Comparison of ENCODE assay signal across 39 mouse cellular contexts in genomic region chr8:121162413-121162812, GRCm38 (mm10). TPM values are rescaled to one million over a fixed set of nuclear protein-coding genes. Genes with fewer than 3 reads are reported as not detected.
"Had no signal": no experiment of that assay in that cellular context is flagged by ENCODE, and none has a peak within 500 bp of the region (broad histone marks: within the 10 kb centered on the region; RNA-seq: fewer than 3 reads in every experiment).

No protein-coding gene starts in this region.

- H3K4me2 ChIP-seq: heart, embryonic 11.5 days; heart, embryonic 12.5 days; heart, embryonic 13.5 days; heart, embryonic 15.5 days; hindbrain, embryonic 12.5 days; hindbrain, embryonic 13.5 days; hindbrain, embryonic 14.5 days; hindbrain, embryonic 15.5 days; intestine, embryonic 15.5 days; kidney, embryonic 15.5 days had no signal

- H3K9ac ChIP-seq: heart, embryonic 13.5 days; heart, embryonic 15.5 days; hindbrain, embryonic 12.5 days; hindbrain, embryonic 13.5 days; hindbrain, embryonic 14.5 days; hindbrain, embryonic 15.5 days; intestine, embryonic 15.5 days; kidney, embryonic 15.5 days had no signal

- H3K9me3 ChIP-seq: heart, embryonic 10.5 days; heart, embryonic 12.5 days; heart, embryonic 13.5 days; heart, embryonic 15.5 days; hindbrain, embryonic 10.5 days; hindbrain, embryonic 12.5 days; hindbrain, embryonic 13.5 days; hindbrain, embryonic 15.5 days; intestine, embryonic 15.5 days; kidney, embryonic 15.5 days had no signal

- H3K4me3 ChIP-seq: heart, embryonic 10.5 days; heart, embryonic 12.5 days; heart, embryonic 13.5 days; heart, embryonic 15.5 days; hindbrain, embryonic 10.5 days; hindbrain, embryonic 12.5 days; hindbrain, embryonic 13.5 days; hindbrain, embryonic 15.5 days; intestine, embryonic 15.5 days; kidney, embryonic 15.5 days; layer of hippocampus, adult 2 months had no signal

- H3K36me3 ChIP-seq: heart, embryonic 10.5 days; heart, embryonic 12.5 days; heart, embryonic 13.5 days; heart, embryonic 15.5 days; hindbrain, embryonic 10.5 days; hindbrain, embryonic 12.5 days; hindbrain, embryonic 13.5 days; hindbrain, embryonic 15.5 days; intestine, embryonic 15.5 days; kidney, embryonic 15.5 days had no signal

- H3K27ac ChIP-seq: hindbrain, embryonic 10.5 days; hindbrain, embryonic 12.5 days; hindbrain, embryonic 13.5 days; hindbrain, embryonic 14.5 days; hindbrain, embryonic 15.5 days; hindbrain, postnatal 0 days; intestine, embryonic 15.5 days; kidney, postnatal 0 days; layer of hippocampus, adult 2 months had no signal

- H3K27me3 ChIP-seq: hindbrain, embryonic 12.5 days; hindbrain, embryonic 15.5 days had no signal

- DNase-seq: heart, postnatal 10 days; heart, postnatal 14 days; heart, postnatal 36 days; heart, postnatal 4 days; kidney, adult 11 months; kidney, adult 18-20 months; kidney, adult 2 months; kidney, adult 8-10 months; kidney, adult 9 months; kidney, postnatal 10 days; kidney, postnatal 14 days; kidney, postnatal 25 days; kidney, postnatal 36 days; kidney, postnatal 4 days; layer of hippocampus, adult 9-11 months; layer of hippocampus, postnatal 36 days had no signal

- ATAC-seq: hindbrain, embryonic 16.5 days; hindbrain, postnatal 0 days; inflammation-experienced regulatory T-cells, adult 6 months; intestine, embryonic 15.5 days; intestine, embryonic 16.5 days; intestine, postnatal 0 days had no signal

RNA-seq across cellular contexts. Expression of gene Foxl1, which starts 34.7 kb away (rescaled TPM):
- total RNA-seq: hematopoietic stem cell, adult 5-6 weeks; layer of hippocampus, adult 18-20 months; layer of hippocampus, postnatal 14 days; layer of hippocampus, postnatal 25 days; layer of hippocampus, postnatal 36 days had no signal
- polyA plus RNA-seq: inflammation-experienced regulatory T-cells, adult 6 months had no signal

RNA-seq across cellular contexts. Expression of gene Foxc2, which starts 46.4 kb away (rescaled TPM):
- total RNA-seq: hematopoietic stem cell, adult 5-6 weeks had no signal
- polyA plus RNA-seq: inflammation-experienced regulatory T-cells, adult 6 months had no signal
